Mouse (Mus musculus) MEL (cell line): ENCODE measurements around the gene Angpt4. TPM values are rescaled to one million over a fixed set of nuclear protein-coding genes. Genes with fewer than 3 reads are reported as not detected.

Experiments used
- DNase-seq: peaks from one replicate; pipeline ENCODE4 v3.0.0; 2011; ENCODE audit warnings: low read depth, low spot score
- H3K27ac ChIP-seq: 2 replicates; pipeline ENCODE4 v1.5.1; 2012; ENCODE audit warnings: low read depth, mild to moderate bottlenecking, control low read depth, low read length, moderate library complexity; ENCODE audit not compliant: control insufficient read depth
- H3K27me3 ChIP-seq, 2 experiments: fragments of 150-350 bp in 1 of 2; sonication (generic) in 1 of 2; 2 replicates each; pipeline ENCODE4 v1.6.1; 2012; ENCODE audit warnings: low read length in 2 of 2, mild to moderate bottlenecking in 2 of 2, improper control_type of control experiment in 1 of 2, moderate library complexity in 1 of 2; ENCODE audit not compliant: insufficient read depth in 2 of 2, control insufficient read depth in 1 of 2
- H3K36me3 ChIP-seq, 2 experiments: 2 replicates each; pipeline ENCODE4 v1.6.1; 2012 to 2014; ENCODE audit warnings: low read length in 2 of 2, improper control_type of control experiment in 1 of 2, inconsistent platforms in 1 of 2, mild to moderate bottlenecking in 1 of 2; ENCODE audit not compliant: insufficient read depth in 2 of 2, control insufficient read depth in 1 of 2
- H3K4me1 ChIP-seq, 2 experiments: fragments of 150-350 bp in 1 of 2; sonication (generic) in 1 of 2; 2 replicates each; pipeline ENCODE4 v1.6.1; 2012; ENCODE audit warnings: low read length in 2 of 2, improper control_type of control experiment in 1 of 2, mild to moderate bottlenecking in 1 of 2; ENCODE audit not compliant: insufficient read depth in 2 of 2, control insufficient read depth in 1 of 2
- H3K4me3 ChIP-seq, 2 experiments: fragments of 150-350 bp in 1 of 2; sonication (generic) in 1 of 2; 2 replicates each; pipeline ENCODE4 v1.5.1; 2012; ENCODE audit warnings: low read depth in 2 of 2, low read length in 2 of 2, mild to moderate bottlenecking in 2 of 2, moderate library complexity in 2 of 2, control low read depth in 1 of 2, improper control_type of control experiment in 1 of 2; ENCODE audit not compliant: control insufficient read depth in 1 of 2, insufficient read depth in 1 of 2
- H3K79me2 ChIP-seq: 2 replicates; pipeline ENCODE4 v1.6.1; 2012; ENCODE audit warnings: mild to moderate bottlenecking, low read length, moderate library complexity; ENCODE audit not compliant: control insufficient read depth, poor library complexity, insufficient read depth
- H3K9ac ChIP-seq: 2 replicates; pipeline ENCODE4 v1.6.1; 2012; ENCODE audit warnings: low read depth, mild to moderate bottlenecking, control low read depth, low read length, moderate library complexity; ENCODE audit not compliant: control insufficient read depth, poor library complexity, severe bottlenecking
- H3K9me3 ChIP-seq: fragments of 150-350 bp; sonication (generic); replicated peaks from 2 replicates; pipeline ENCODE4 v1.6.1; 2012; ENCODE audit warnings: mild to moderate bottlenecking, low read length, improper control_type of control experiment, moderate library complexity; ENCODE audit not compliant: insufficient read depth
- CHD1 ChIP-seq: IDR thresholded peaks from 2 replicates; pipeline ENCODE4 v1.6.1; 2012; ENCODE audit warnings: low read depth, mild to moderate bottlenecking, inconsistent platforms, low read length, improper control_type of control experiment
- CHD2 ChIP-seq: IDR thresholded peaks from 2 replicates; pipeline ENCODE4 v1.6.1; 2011; ENCODE audit warnings: low read length, improper control_type of control experiment
- ELF1 ChIP-seq: IDR thresholded peaks from 2 replicates; pipeline ENCODE4 v1.6.1; 2014; ENCODE audit warnings: low read depth, mild to moderate bottlenecking, inconsistent platforms, low read length, improper control_type of control experiment, moderate library complexity
- EP300 ChIP-seq, 2 experiments: IDR thresholded peaks; 2 replicates each; pipeline ENCODE4 v1.6.1; 2011; ENCODE audit warnings: improper control_type of control experiment in 2 of 2, low read length in 2 of 2, low read depth in 1 of 2, mild to moderate bottlenecking in 1 of 2
- GABPA ChIP-seq: IDR thresholded peaks from 2 replicates; pipeline ENCODE4 v1.6.1; 2012; ENCODE audit warnings: low read depth, mild to moderate bottlenecking, inconsistent platforms, low read length, improper control_type of control experiment, moderate library complexity
- HCFC1 ChIP-seq: IDR thresholded peaks from 2 replicates; pipeline ENCODE4 v1.6.1; 2012; ENCODE audit warnings: low read depth, mild to moderate bottlenecking, inconsistent platforms, low read length, improper control_type of control experiment, moderate library complexity
- JUND ChIP-seq: IDR thresholded peaks from 2 replicates; pipeline ENCODE4 v1.6.1; 2011; ENCODE audit warnings: low read depth, mild to moderate bottlenecking, improper control_type of control experiment, low read length
- KAT2A ChIP-seq: conservative IDR thresholded peaks from 2 replicates; pipeline ENCODE4 v1.6.1; 2012; ENCODE audit warnings: low read depth, low read length, improper control_type of control experiment, inconsistent platforms
- MAX ChIP-seq: IDR thresholded peaks from 2 replicates; pipeline ENCODE4 v1.6.1; 2011; ENCODE audit warnings: low read length, improper control_type of control experiment
- MAZ ChIP-seq: IDR thresholded peaks from 2 replicates; pipeline ENCODE4 v1.6.1; 2012; ENCODE audit warnings: low read depth, mild to moderate bottlenecking, inconsistent platforms, low read length, improper control_type of control experiment
- MEF2A ChIP-seq: IDR thresholded peaks from 2 replicates; pipeline ENCODE4 v1.6.1; 2014; ENCODE audit warnings: low read depth, mild to moderate bottlenecking, inconsistent platforms, low read length, improper control_type of control experiment; ENCODE audit not compliant: poor library complexity, insufficient replicate concordance, severe bottlenecking; ENCODE audit errors: extremely low read depth
- MYB ChIP-seq: IDR thresholded peaks from 2 replicates; pipeline ENCODE4 v1.6.1; 2011; ENCODE audit warnings: mild to moderate bottlenecking, low read depth, low read length, improper control_type of control experiment
- NELFE ChIP-seq: IDR thresholded peaks from 2 replicates; pipeline ENCODE4 v1.6.1; 2011; ENCODE audit warnings: low read depth, low read length, improper control_type of control experiment
- NRF1 ChIP-seq: IDR thresholded peaks from 2 replicates; pipeline ENCODE4 v1.6.1; 2014; ENCODE audit warnings: low read depth, mild to moderate bottlenecking, inconsistent platforms, low read length, improper control_type of control experiment, moderate library complexity; ENCODE audit not compliant: poor library complexity, insufficient read depth, severe bottlenecking
- POLR2AphosphoS2 ChIP-seq: IDR thresholded peaks from 2 replicates; pipeline ENCODE4 v1.6.1; 2011; ENCODE audit warnings: low read length, improper control_type of control experiment
- POLR2AphosphoS5 ChIP-seq: IDR thresholded peaks from 2 replicates; pipeline ENCODE4 v1.6.1; 2012; ENCODE audit warnings: low read depth, borderline replicate concordance, mild to moderate bottlenecking, inconsistent platforms, low read length, moderate library complexity, mixed read lengths
- RAD21 ChIP-seq: IDR thresholded peaks from 2 replicates; pipeline ENCODE4 v1.6.1; 2011; ENCODE audit warnings: mild to moderate bottlenecking, low read depth, low read length, improper control_type of control experiment
- RCOR1 ChIP-seq: IDR thresholded peaks from 2 replicates; pipeline ENCODE4 v1.6.1; 2012; ENCODE audit warnings: low read depth, mild to moderate bottlenecking, inconsistent platforms, low read length, improper control_type of control experiment
- SIN3A ChIP-seq: IDR thresholded peaks from 2 replicates; pipeline ENCODE4 v1.6.1; 2012; ENCODE audit warnings: low read length, improper control_type of control experiment, inconsistent platforms
- TAL1 ChIP-seq: IDR thresholded peaks from 2 replicates; pipeline ENCODE4 v1.6.1; 2012; ENCODE audit warnings: mild to moderate bottlenecking, inconsistent platforms, low read length, moderate library complexity, mixed read lengths
- TCF12 ChIP-seq: IDR thresholded peaks from 2 replicates; pipeline ENCODE4 v1.6.1; 2014; ENCODE audit warnings: low read depth, mild to moderate bottlenecking, inconsistent platforms, low read length, improper control_type of control experiment, moderate library complexity
- USF1 ChIP-seq: IDR thresholded peaks from 2 replicates; pipeline ENCODE4 v1.6.1; 2014; ENCODE audit warnings: low read depth, mild to moderate bottlenecking, inconsistent platforms, low read length, improper control_type of control experiment, moderate library complexity
- USF2 ChIP-seq, 2 experiments: IDR thresholded peaks; 2 replicates each; pipeline ENCODE4 v1.6.1; 2011 to 2012; ENCODE audit warnings: improper control_type of control experiment in 2 of 2, low read length in 2 of 2, borderline replicate concordance in 1 of 2, inconsistent platforms in 1 of 2, low read depth in 1 of 2, mild to moderate bottlenecking in 1 of 2; ENCODE audit not compliant: insufficient read depth in 1 of 2
- ZKSCAN1 ChIP-seq: IDR thresholded peaks from 2 replicates; pipeline ENCODE4 v1.6.1; 2012; ENCODE audit warnings: low read depth, mild to moderate bottlenecking, inconsistent platforms, low read length, improper control_type of control experiment, moderate library complexity
- polyA plus RNA-seq, 2 experiments: library from polyadenylated mRNA; stranded (reverse) in 1 of 2; unstranded in 1 of 2; fragments of >175 nt in 1 of 2; fragments of >200 nt in 1 of 2; gene quantifications; 2 replicates each; pipeline versions ENCODE4 v1.2.1 to v1.2.4; 2012; ENCODE audit warnings: low replicate concordance in 2 of 2, low read depth in 1 of 2; ENCODE audit not compliant: insufficient read length in 2 of 2, insufficient read depth in 1 of 2, missing spikeins in 1 of 2
- total RNA-seq: library from RNA; depleted of rRNA; stranded (reverse); fragments of 300-350 nt; gene quantifications from 2 replicates; pipeline ENCODE4 v1.2.3, GENCODE M21; 2012

Gene Angpt4
- total and polyA plus RNA-seq, 3 experiments, result not detected

DNA sequence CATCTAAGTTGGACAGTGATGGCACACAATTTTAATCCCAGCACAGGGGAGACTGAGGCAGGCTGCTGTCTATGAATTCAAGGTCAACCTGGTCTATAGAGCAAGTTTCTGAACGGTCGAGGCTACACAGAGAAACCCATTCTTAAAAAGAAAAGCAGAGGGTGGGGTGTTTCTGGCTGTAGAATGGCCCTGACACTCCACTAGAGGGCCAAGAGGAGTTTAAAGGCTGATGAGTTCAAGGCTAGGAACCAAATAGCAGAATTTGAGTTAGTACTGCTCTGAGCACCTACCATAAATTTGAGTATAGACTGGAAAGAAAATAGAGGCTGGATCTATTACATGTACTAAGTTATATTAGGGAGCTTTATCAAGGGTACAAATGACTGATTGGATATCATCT is 78.0 kb downstream of the Angpt4 start:
- no peak overlapping the region for H3K9ac ChIP-seq
- no peak for TF ChIP-seq RAD21
- no peak for TF ChIP-seq GABPA
- no peak for TF ChIP-seq NRF1
- TF ChIP-seq MYB, result no peak
- TF ChIP-seq MAZ, result no peak
- TF ChIP-seq SIN3A, result no peak
- TF ChIP-seq CHD2, result no peak
- no peak for TF ChIP-seq USF2 (IDR thresholded peaks at IDR 0.05; ENCODE audit: borderline replicate concordance in 1 of 2, insufficient read depth in 1 of 2, low read depth in 1 of 2, low read length in 2 of 2)
- no peak for TF ChIP-seq KAT2A
- TF ChIP-seq ZKSCAN1, result no peak
- no peak for TF ChIP-seq TCF12
- TF ChIP-seq ELF1, result no peak
- no peak for TF ChIP-seq MAX
- no peak for TF ChIP-seq JUND
- no peak for TF ChIP-seq CHD1
- TF ChIP-seq POLR2AphosphoS2, result no peak
- peaks cover 10 to 15% of the 10 kb centered on the region in 2 experiments for H3K27me3 ChIP-seq
- no peak overlapping the region for H3K27ac ChIP-seq
- no peaks in the 10 kb centered on the region for H3K36me3 ChIP-seq
- DNase-seq, result no peak
- no peaks in the 10 kb centered on the region for H3K4me1 ChIP-seq
- no peaks in the 10 kb centered on the region for H3K79me2 ChIP-seq
- no peaks in the 10 kb centered on the region for H3K9me3 ChIP-seq
- H3K4me3 ChIP-seq, result no peak overlapping the region

DNA sequence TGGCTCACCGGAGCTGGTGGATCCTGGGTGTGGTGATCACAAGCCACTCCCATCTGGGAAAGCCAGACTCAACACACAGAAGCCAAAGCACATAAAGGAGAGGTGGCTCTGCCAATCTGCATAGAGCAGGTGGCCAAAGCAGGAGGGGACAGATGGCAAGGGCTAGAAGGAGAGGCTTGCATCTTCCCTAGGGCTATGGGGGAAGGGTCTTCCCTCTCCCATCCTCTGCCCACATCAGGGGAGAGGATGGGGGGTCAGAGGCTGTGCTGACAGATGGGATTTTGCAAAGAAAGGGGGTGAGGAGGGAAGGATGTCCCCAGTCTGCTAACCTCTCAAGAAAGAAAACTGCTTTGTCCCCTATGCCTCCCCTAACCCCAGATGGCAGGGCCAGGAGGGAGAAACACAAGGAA is 80.0 kb downstream of the Angpt4 start:
- Histone ChIP-seq H3K27me3 (peaks cover 7 to 10% of the 10 kb centered on the region in 2 experiments), H3K9ac (no peak overlapping the region), H3K4me1 (peaks cover 0 to 2% of the 10 kb centered on the region in 2 experiments; a peak in 1 of 4 replicates), H3K79me2 (no peaks in the 10 kb centered on the region), H3K9me3 (no peaks in the 10 kb centered on the region), H3K36me3 (no peaks in the 10 kb centered on the region), H3K4me3 (no peak overlapping the region), H3K27ac (no peak overlapping the region)
- TF ChIP-seq CHD1 (no peak), POLR2AphosphoS5 (no peak), SIN3A (no peak), USF1 (no peak), MEF2A (no peak), NELFE (no peak), CHD2 (no peak), HCFC1 (no peak), TAL1 (no peak), EP300 (IDR thresholded peaks at IDR 0.05; ENCODE audit: low read depth in 1 of 2, low read length in 2 of 2) (no peak), TCF12 (no peak), RCOR1 (no peak), GABPA (no peak), MAZ (no peak), USF2 (IDR thresholded peaks at IDR 0.05; ENCODE audit: borderline replicate concordance in 1 of 2, insufficient read depth in 1 of 2, low read depth in 1 of 2, low read length in 2 of 2) (no peak)
- no peak for DNase-seq
